Mouse (Mus musculus): ENCODE measurements around the gene Ttc23. TPM values are rescaled to one million over a fixed set of nuclear protein-coding genes. Genes with fewer than 3 reads are reported as not detected.

Ttc23 gene
- polyA plus RNA-seq, 1 experiment from 2014 or later: 50.9 TPM

- Histone ChIP-seq H3K4me3 (no peak overlapping the region), H3K4me1 (peaks cover 6% of the 10 kb centered on the region; the same call in 1 of the 2 replicates), H3K4me2 (replicated peaks) (no peak overlapping the region), H3K27me3 (no peaks in the 10 kb centered on the region), H3K27ac (no peak overlapping the region), H3K36me3 (no peaks in the 10 kb centered on the region), H3K9ac (no peak overlapping the region), H3K9me3 (no peaks in the 10 kb centered on the region)
- WGBS: 71% methylated on average over 4 of the region's 4 CpGs
- no peak for ATAC-seq (ENCODE audit: insufficient number of reproducible peaks, insufficient read depth, low FRiP score, low TSS enrichment)
These were observed 27.4 kb upstream of the Ttc23 start for GRCm38 (mm10) chr7:67619836-67620235.

- Histone ChIP-seq H3K27ac (no peak overlapping the region), H3K9me3 (no peaks in the 10 kb centered on the region), H3K4me1 (peaks cover 6% of the 10 kb centered on the region; the same call in 1 of the 2 replicates), H3K27me3 (no peaks in the 10 kb centered on the region), H3K9ac (no peak overlapping the region), H3K4me3 (no peak overlapping the region), H3K4me2 (replicated peaks) (no peak overlapping the region), H3K36me3 (0 out of 2 replicates have a peak, but pooled peaks cover 7% of the 10 kb centered on the region)
- WGBS: 82% methylated on average over 3 of the region's 3 CpGs
- no peak for ATAC-seq (ENCODE audit: insufficient number of reproducible peaks, insufficient read depth, low FRiP score, low TSS enrichment)
These were observed 25.1 kb upstream of the Ttc23 start for GRCm38 (mm10) chr7:67622151-67622550.

- no peaks in the 10 kb centered on the region for H3K9me3 ChIP-seq
- no peak overlapping the region for H3K4me2 ChIP-seq (replicated peaks)
- 0 out of 2 replicates have a peak, but pooled peaks cover 9% of the 10 kb centered on the region for H3K36me3 ChIP-seq
- no peak overlapping the region for H3K27ac ChIP-seq
- no peak overlapping the region for H3K9ac ChIP-seq
- 89% methylated on average over 5 of the region's 5 CpGs for WGBS
- no peak overlapping the region for H3K4me3 ChIP-seq
- ATAC-seq (ENCODE audit: insufficient number of reproducible peaks, insufficient read depth, low FRiP score, low TSS enrichment): no peak
- H3K4me1 ChIP-seq: 0 out of 2 replicates have a peak, but pooled peaks cover 6% of the 10 kb centered on the region
- no peaks in the 10 kb centered on the region for H3K27me3 ChIP-seq
These were observed 20.5 kb upstream of the Ttc23 start for GRCm38 (mm10) chr7:67626671-67627070.

- Histone ChIP-seq H3K4me2 (replicated peaks) (no peak overlapping the region), H3K9me3 (no peaks in the 10 kb centered on the region), H3K27ac (no peak overlapping the region), H3K27me3 (no peaks in the 10 kb centered on the region), H3K4me1 (0 out of 2 replicates have a peak, but pooled peaks cover 6% of the 10 kb centered on the region), H3K36me3 (0 out of 2 replicates have a peak, but pooled peaks cover 9% of the 10 kb centered on the region), H3K9ac (no peak overlapping the region), H3K4me3 (no peak overlapping the region)
- no peak for ATAC-seq (ENCODE audit: insufficient number of reproducible peaks, insufficient read depth, low FRiP score, low TSS enrichment)
- WGBS: 45% methylated on average over 5 of the region's 5 CpGs
These were observed 17.5 kb upstream of the Ttc23 start for GRCm38 (mm10) chr7:67629681-67630080.

- H3K9me3 ChIP-seq: no peaks in the 10 kb centered on the region
- no peak overlapping the region for H3K4me2 ChIP-seq (replicated peaks)
- H3K4me3 ChIP-seq: no peak overlapping the region
- ATAC-seq (ENCODE audit: insufficient number of reproducible peaks, insufficient read depth, low FRiP score, low TSS enrichment): no peak
- 0 out of 2 replicates have a peak, but pooled peaks cover 9% of the 10 kb centered on the region for H3K36me3 ChIP-seq
- no peak overlapping the region for H3K9ac ChIP-seq
- no peak overlapping the region for H3K27ac ChIP-seq
- H3K4me1 ChIP-seq: 0 out of 2 replicates have a peak, but pooled peaks cover 6% of the 10 kb centered on the region
- H3K27me3 ChIP-seq: no peaks in the 10 kb centered on the region
- 20% methylated on average over 2 of the region's 2 CpGs for WGBS
These were observed 16.4 kb upstream of the Ttc23 start for GRCm38 (mm10) chr7:67630817-67631216.

GRCm38 (mm10) chr7:67632380-67632779 lies 14.8 kb upstream of the Ttc23 start:
- H3K9me3 ChIP-seq: no peaks in the 10 kb centered on the region
- 0 out of 2 replicates have a peak, but pooled peaks cover under 1% of the 10 kb centered on the region for H3K36me3 ChIP-seq
- H3K4me2 ChIP-seq (replicated peaks): no peak overlapping the region
- WGBS: 81% methylated on average over 5 of the region's 5 CpGs
- no peaks in the 10 kb centered on the region for H3K27me3 ChIP-seq
- H3K9ac ChIP-seq: no peak overlapping the region
- no peak overlapping the region for H3K4me3 ChIP-seq
- H3K27ac ChIP-seq: no peak overlapping the region
- ATAC-seq (ENCODE audit: insufficient number of reproducible peaks, insufficient read depth, low FRiP score, low TSS enrichment): no peak
- H3K4me1 ChIP-seq: 0 out of 2 replicates have a peak, but pooled peaks cover 6% of the 10 kb centered on the region

- Histone ChIP-seq H3K9me3 (no peaks in the 10 kb centered on the region), H3K36me3 (no peaks in the 10 kb centered on the region), H3K4me1 (0 out of 2 replicates have a peak, but pooled peaks cover 6% of the 10 kb centered on the region), H3K4me3 (no peak overlapping the region), H3K27ac (no peak overlapping the region), H3K27me3 (no peaks in the 10 kb centered on the region), H3K9ac (no peak overlapping the region), H3K4me2 (replicated peaks) (no peak overlapping the region)
- ATAC-seq (ENCODE audit: insufficient number of reproducible peaks, insufficient read depth, low FRiP score, low TSS enrichment): no peak
- WGBS: 90% methylated on average over 3 of the region's 3 CpGs
These were observed 13.0 kb upstream of the Ttc23 start for GRCm38 (mm10) chr7:67634210-67634609.

GRCm38 (mm10) chr7:67636161-67636560 lies 11.0 kb upstream of the Ttc23 start:
- 58% methylated on average over 2 of the region's 2 CpGs for whole genome bisulfite sequencing
- H3K4me1 ChIP-seq: no peaks in the 10 kb centered on the region
- no peak overlapping the region for H3K27ac ChIP-seq

GRCm38 (mm10) chr7:67639006-67639405 lies 8.2 kb upstream of the Ttc23 start:
- WGBS: 88% methylated on average over 3 of the region's 3 CpGs
- Histone ChIP-seq H3K36me3 (no peaks in the 10 kb centered on the region), H3K4me2 (replicated peaks) (no peak overlapping the region), H3K27ac (no peak overlapping the region), H3K9me3 (no peaks in the 10 kb centered on the region), H3K27me3 (no peaks in the 10 kb centered on the region), H3K4me1 (no peaks in the 10 kb centered on the region), H3K4me3 (no peak overlapping the region), H3K9ac (no peak overlapping the region)
- no peak for ATAC-seq (ENCODE audit: insufficient number of reproducible peaks, insufficient read depth, low FRiP score, low TSS enrichment)

More at GRCm38 (mm10) chr7:67636161-67636560, 11.0 kb upstream of the Ttc23 start:
- Histone ChIP-seq H3K4me2 (replicated peaks) (no peak overlapping the region), H3K27me3 (no peaks in the 10 kb centered on the region), H3K9me3 (no peaks in the 10 kb centered on the region), H3K9ac (no peak overlapping the region), H3K4me3 (no peak overlapping the region), H3K36me3 (no peaks in the 10 kb centered on the region)
- ATAC-seq (ENCODE audit: insufficient number of reproducible peaks, insufficient read depth, low FRiP score, low TSS enrichment): no peak

- H3K4me3 ChIP-seq: no peak overlapping the region
- no peak overlapping the region for H3K4me2 ChIP-seq (replicated peaks)
- no peak for ATAC-seq (ENCODE audit: insufficient number of reproducible peaks, insufficient read depth, low FRiP score, low TSS enrichment)
- H3K27me3 ChIP-seq: no peaks in the 10 kb centered on the region
- no peaks in the 10 kb centered on the region for H3K9me3 ChIP-seq
- WGBS: 91% methylated on average over 9 of the region's 9 CpGs
- no peak overlapping the region for H3K27ac ChIP-seq
- H3K9ac ChIP-seq: no peak overlapping the region
- no peaks in the 10 kb centered on the region for H3K36me3 ChIP-seq
- peaks cover 12% of the 10 kb centered on the region for H3K4me1 ChIP-seq
These were observed 4.3 kb upstream of the Ttc23 start for GRCm38 (mm10) chr7:67642955-67643354.

- H3K27ac ChIP-seq: no peak overlapping the region
- H3K4me3 ChIP-seq: peak overlapping the region; percentile 66
- peak overlapping the region; percentile 75 for H3K4me2 ChIP-seq (replicated peaks)
- peaks cover 20% of the 10 kb centered on the region for H3K4me1 ChIP-seq
- H3K9me3 ChIP-seq: no peaks in the 10 kb centered on the region
- no peaks in the 10 kb centered on the region for H3K36me3 ChIP-seq
- H3K27me3 ChIP-seq: no peaks in the 10 kb centered on the region
- peak overlapping the region; percentile 74 for H3K9ac ChIP-seq
- WGBS: 44% methylated on average over 8 of the region's 8 CpGs
- no peak for ATAC-seq (ENCODE audit: insufficient number of reproducible peaks, insufficient read depth, low FRiP score, low TSS enrichment)
These were observed 2.9 kb upstream of the Ttc23 start for GRCm38 (mm10) chr7:67644291-67644690.

GRCm38 (mm10) chr7:67644833-67645680 lies 2.2 kb upstream of the Ttc23 start, which contains the start of gene Lrrc28:
Lrrc28 (minus strand) TSS chr7:67645268.
- Histone ChIP-seq H3K9ac (peak within 1 kb of the TSS; percentile 77), H3K27me3 (no peaks in the 10 kb centered on the region), H3K4me1 (peaks cover 25% of the 10 kb centered on the region), H3K27ac (peak within 1 kb of the TSS; percentile 85), H3K9me3 (no peaks in the 10 kb centered on the region), H3K4me2 (replicated peaks) (peak within 1 kb of the TSS; percentile 75), H3K4me3 (peak within 1 kb of the TSS; percentile 66), H3K36me3 (no peaks in the 10 kb centered on the region)
- ATAC-seq (ENCODE audit: insufficient number of reproducible peaks, insufficient read depth, low FRiP score, low TSS enrichment): peak; percentile 98
- under 1% methylated on average over 55 of the region's 55 CpGs for WGBS
